ENCODE assay signal across 8 mouse cellular contexts in the genomic region with DNA sequence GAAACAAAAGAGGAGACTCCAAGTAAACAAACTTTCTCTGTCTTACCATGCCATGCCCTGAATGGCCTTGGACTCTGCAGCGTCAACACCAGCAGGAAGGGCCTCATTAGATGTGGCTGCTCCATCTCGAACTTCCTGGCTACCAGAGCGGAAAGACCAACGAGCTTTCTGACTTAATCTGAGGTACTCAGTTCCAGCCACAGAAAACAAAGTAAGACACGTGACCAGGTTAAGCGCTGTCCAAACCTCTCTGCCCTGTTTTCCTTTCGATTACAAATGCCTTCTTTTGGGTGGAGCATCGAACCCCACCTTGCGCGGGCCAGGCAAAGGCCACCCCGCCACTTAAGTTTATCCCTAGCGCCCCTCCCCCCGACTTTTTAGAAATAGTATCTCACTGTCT. TPM values are rescaled to one million over a fixed set of nuclear protein-coding genes. Genes with fewer than 3 reads are reported as not detected.
A peak's percentile ranks its signal among the peaks of the same experiment; 100 is the strongest.
DNase-seq lines count a peak whose midpoint lies in the region; ATAC-seq and TF ChIP-seq lines count a peak whose summit lies in the region.

No protein-coding gene starts in this region.

- peak overlapping the region; percentile 54 for H3K4me3 ChIP-seq in ES-Bruce4 (ENCODE audit: low read depth, low read length)
- H3K4me3 ChIP-seq in embryonic facial prominence, embryonic 15.5 days (replicated peaks), result peak overlapping the region; percentile 16; the same call in 1 of the 2 replicates
- no peak overlapping the region for H3K4me3 ChIP-seq in hindbrain, embryonic 15.5 days
- H3K4me3 ChIP-seq in liver, embryonic 12.5 days, result peak overlapping the region; percentile 39

- no peaks in the 10 kb centered on the region for H3K9me3 ChIP-seq in ES-Bruce4 (replicated peaks; ENCODE audit: control insufficient read depth, insufficient read depth, low read length, poor library complexity, severe bottlenecking)
- no peaks in the 10 kb centered on the region for H3K9me3 ChIP-seq in embryonic facial prominence, embryonic 15.5 days (replicated peaks)
- H3K9me3 ChIP-seq in hindbrain, embryonic 15.5 days, result no peaks in the 10 kb centered on the region
- no peaks in the 10 kb centered on the region for H3K9me3 ChIP-seq in liver, embryonic 12.5 days (replicated peaks)

- TF ChIP-seq POLR2A in ES-Bruce4 (IDR thresholded peaks at IDR 0.05; ENCODE audit: insufficient read depth, low read length), result no peak

- peak overlapping the region; percentile 38 for H3K4me2 ChIP-seq in embryonic facial prominence, embryonic 15.5 days (replicated peaks)
- peak overlapping the region; percentile 26 for H3K4me2 ChIP-seq in hindbrain, embryonic 15.5 days
- peak overlapping the region; percentile 62 for H3K4me2 ChIP-seq in liver, embryonic 12.5 days

- ATAC-seq in embryonic facial prominence, embryonic 15.5 days (ENCODE audit: insufficient number of reproducible peaks, low FRiP score, low TSS enrichment, low read depth), result no peak
- ATAC-seq in hindbrain, embryonic 15.5 days (ENCODE audit: low FRiP score, low read depth), result no peak
- peak; percentile 75 for ATAC-seq in liver, embryonic 12.5 days
- 0 out of 2 replicates have a peak, but pooled peaks have one; percentile 47 for ATAC-seq in monocyte, adult 5-6 weeks (replicated peaks; ENCODE audit: insufficient number of reproducible peaks, low FRiP score, low TSS enrichment, poor library complexity, severe bottlenecking)

- peak overlapping the region; percentile 77 for H3K9ac ChIP-seq in ES-Bruce4 (ENCODE audit: low read depth, poor library complexity, severe bottlenecking)
- H3K9ac ChIP-seq in embryonic facial prominence, embryonic 15.5 days, result no peak overlapping the region
- no peak overlapping the region for H3K9ac ChIP-seq in hindbrain, embryonic 15.5 days
- H3K9ac ChIP-seq in liver, embryonic 12.5 days, result no peak overlapping the region

- DNase-seq in frontal cortex, postnatal 25 days (ENCODE audit: low spot score in 2 of 2), result no peak
- DNase-seq in gastrocnemius, postnatal 25 days, result no peak
- DNase-seq in cerebellum, postnatal 10 days, result no peak

- peak; percentile 38; the same call in 1 of the 2 replicates for TF ChIP-seq EP300 in ES-Bruce4 (IDR thresholded peaks at IDR 0.05; ENCODE audit: insufficient read depth, low read depth, low read length)

- peaks cover 2% of the 10 kb centered on the region for H3K4me1 ChIP-seq in ES-Bruce4 (ENCODE audit: control insufficient read depth, insufficient read depth, low read length)
- H3K4me1 ChIP-seq in embryonic facial prominence, embryonic 15.5 days, result no peaks in the 10 kb centered on the region
- no peaks in the 10 kb centered on the region for H3K4me1 ChIP-seq in hindbrain, embryonic 15.5 days (replicated peaks)
- H3K4me1 ChIP-seq in liver, embryonic 12.5 days, result peaks cover 14% of the 10 kb centered on the region

- no peak for TF ChIP-seq CTCF in ES-Bruce4 (IDR thresholded peaks at IDR 0.05; ENCODE audit: low read depth, low read length)

- WGBS in embryonic facial prominence, embryonic 15.5 days, result 13% methylated on average over 13 of the region's 13 CpGs
- WGBS in hindbrain, embryonic 15.5 days, result 17% methylated on average over 13 of the region's 13 CpGs
- 4% methylated on average over 13 of the region's 13 CpGs for WGBS in liver, embryonic 12.5 days (ENCODE audit: insufficient replicate concordance)

- no peaks in the 10 kb centered on the region for H3K36me3 ChIP-seq in ES-Bruce4 (ENCODE audit: control insufficient read depth, insufficient read depth, low read length, poor library complexity, severe bottlenecking)
- no peaks in the 10 kb centered on the region for H3K36me3 ChIP-seq in embryonic facial prominence, embryonic 15.5 days
- no peaks in the 10 kb centered on the region for H3K36me3 ChIP-seq in hindbrain, embryonic 15.5 days
- H3K36me3 ChIP-seq in liver, embryonic 12.5 days, result no peaks in the 10 kb centered on the region

- peak overlapping the region; percentile 69 for H3K27ac ChIP-seq in ES-Bruce4 (ENCODE audit: insufficient read depth, low read length)
- H3K27ac ChIP-seq in embryonic facial prominence, embryonic 15.5 days (replicated peaks), result no peak overlapping the region
- H3K27ac ChIP-seq in hindbrain, embryonic 15.5 days (replicated peaks), result no peak overlapping the region
- H3K27ac ChIP-seq in liver, embryonic 12.5 days, result no peak overlapping the region

- no peaks in the 10 kb centered on the region for H3K27me3 ChIP-seq in ES-Bruce4 (ENCODE audit: control insufficient read depth, insufficient read depth, low read length, poor library complexity, severe bottlenecking)
- H3K27me3 ChIP-seq in embryonic facial prominence, embryonic 15.5 days, result no peaks in the 10 kb centered on the region
- H3K27me3 ChIP-seq in hindbrain, embryonic 15.5 days, result no peaks in the 10 kb centered on the region
- H3K27me3 ChIP-seq in liver, embryonic 12.5 days (replicated peaks), result no peaks in the 10 kb centered on the region

RNA-seq across cellular contexts. Expression of a gene that starts 10.1 kb away (rescaled TPM):
- 113 and 119 TPM in 2 replicates for polyA plus RNA-seq in ES-Bruce4 (2011; ENCODE audit: insufficient read depth, insufficient read length, low read depth, missing spikeins)
- polyA plus RNA-seq in embryonic facial prominence, embryonic 15.5 days (2015; fragmentation: Nextera tagmentation; extraction: Ambion mirVana), result 37.3 and 41.1 TPM in 2 replicates
- polyA plus RNA-seq in hindbrain, embryonic 15.5 days (2015; fragmentation: Nextera tagmentation; extraction: Ambion mirVana), result 177 and 185 TPM in 2 replicates
- 7.2 TPM in 2 replicates for polyA plus RNA-seq in liver, embryonic 12.5 days (2016; fragmentation: Nextera tagmentation; extraction: Ambion mirVana)
- total RNA-seq in monocyte, adult 5-6 weeks (2017), result 1.2 to 3.0 TPM (median 2.1 TPM) in 3 replicates
- 1 to 10 TPM; 5.3 to 5.5 TPM for total RNA-seq in gastrocnemius, postnatal 25 days (2021)

Comparison
In these comparisons a context has a peak if more than half of its experiments do, and no peak if none do; other contexts are left out.
1. ATAC-seq: peak in liver, embryonic 12.5 days (single experiment) and monocyte, adult 5-6 weeks (single experiment); none in embryonic facial prominence, embryonic 15.5 days (single experiment) and hindbrain, embryonic 15.5 days (single experiment).
2. Peak in every context shown above with its lines, with median percentiles within 50 percentile points of each other: H3K4me2 ChIP-seq.